Mouse (Mus musculus): ENCODE measurements at regions not wholly inside any gene's neighbourhood (a gene's known extent, or its start where the extent isn't known, plus 50 kb on each side); places are given as distances from the start of the nearest gene placed in this dataset.

DNA sequence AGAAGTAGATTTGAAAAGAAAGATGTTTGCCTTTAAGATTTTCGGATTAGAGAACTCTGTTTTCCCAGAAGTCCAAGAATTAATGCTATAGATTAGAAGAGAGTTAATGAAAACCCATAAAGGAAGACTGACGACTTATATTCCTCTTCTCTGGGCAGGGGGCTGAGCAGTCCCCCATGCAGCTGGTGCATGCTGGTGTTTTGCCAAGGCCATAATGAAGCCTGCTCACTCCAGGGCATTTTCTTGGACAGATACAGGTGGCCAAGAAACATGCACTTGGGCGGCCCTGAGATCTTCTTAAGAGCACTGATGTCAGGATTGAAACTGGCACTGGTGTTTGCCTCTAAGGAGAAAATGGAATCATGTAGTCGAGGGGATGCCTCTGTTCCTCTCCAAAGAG lies 233.6 kb upstream of the Tmem161b start:
- H3K4me3 ChIP-seq (replicated peaks; ENCODE audit: low read depth, low read length): no peak overlapping the region
- WGBS: 68% methylated on average over 4 of the region's 4 CpGs
- no peak for DNase-seq (ENCODE audit: low spot score)

GRCm38 (mm10) chr13:83997599-83998369 lies 224.3 kb upstream of the Tmem161b start:
- ATAC-seq (replicated peaks; ENCODE audit: low FRiP score, low read depth): no peak
- no peaks in the 10 kb centered on the region for H3K27me3 ChIP-seq (ENCODE audit: insufficient read depth, low read length)
- no peak overlapping the region for H3K4me2 ChIP-seq (ENCODE audit: low read length)
- 64% methylated on average over 12 of the region's 12 CpGs for WGBS
- no peaks in the 10 kb centered on the region for H3K9me3 ChIP-seq (replicated peaks; ENCODE audit: low read length)
- no peak overlapping the region for H3K9ac ChIP-seq (ENCODE audit: low read depth, low read length)
- no peaks in the 10 kb centered on the region for H3K36me3 ChIP-seq (ENCODE audit: insufficient read depth, low read length)
- TF ChIP-seq CTCF (IDR thresholded peaks at IDR 0.05; ENCODE audit: low read depth): no peak
- no peaks in the 10 kb centered on the region for H3K4me1 ChIP-seq (replicated peaks; ENCODE audit: insufficient read depth, low read length)
- H3K4me3 ChIP-seq (replicated peaks; ENCODE audit: low read depth, low read length): no peak overlapping the region
- H3K27ac ChIP-seq: no peak overlapping the region
- DNase-seq (ENCODE audit: low spot score): no peak

More for the DNA sequence above, 233.6 kb upstream of the Tmem161b start:
- Histone ChIP-seq H3K9ac (ENCODE audit: low read depth, low read length) (no peak overlapping the region), H3K4me1 (replicated peaks; ENCODE audit: insufficient read depth, low read length) (no peaks in the 10 kb centered on the region), H3K27ac (no peak overlapping the region), H3K9me3 (replicated peaks; ENCODE audit: low read length) (no peaks in the 10 kb centered on the region), H3K4me2 (ENCODE audit: low read length) (no peak overlapping the region), H3K27me3 (ENCODE audit: insufficient read depth, low read length) (no peaks in the 10 kb centered on the region), H3K36me3 (ENCODE audit: insufficient read depth, low read length) (no peaks in the 10 kb centered on the region)
- no peak for TF ChIP-seq CTCF (IDR thresholded peaks at IDR 0.05; ENCODE audit: low read depth)
- ATAC-seq (replicated peaks; ENCODE audit: low FRiP score, low read depth): no peak

- Histone ChIP-seq H3K9me3 (replicated peaks; ENCODE audit: low read length) (no peaks in the 10 kb centered on the region), H3K36me3 (ENCODE audit: insufficient read depth, low read length) (no peaks in the 10 kb centered on the region), H3K4me2 (ENCODE audit: low read length) (no peak overlapping the region), H3K27me3 (ENCODE audit: insufficient read depth, low read length) (no peaks in the 10 kb centered on the region), H3K27ac (no peak overlapping the region), H3K4me3 (replicated peaks; ENCODE audit: low read depth, low read length) (no peak overlapping the region), H3K4me1 (replicated peaks; ENCODE audit: insufficient read depth, low read length) (no peaks in the 10 kb centered on the region; the same call in 1 of the 2 replicates), H3K9ac (ENCODE audit: low read depth, low read length) (no peak overlapping the region)
- TF ChIP-seq CTCF (IDR thresholded peaks at IDR 0.05; ENCODE audit: low read depth): no peak
- DNase-seq (ENCODE audit: low spot score): no peak
- ATAC-seq (replicated peaks; ENCODE audit: low FRiP score, low read depth): no peak
- WGBS: 83% methylated on average over 7 of the region's 7 CpGs
Measured at GRCm38 (mm10) chr13:84021771-84022170, 200.3 kb upstream of the Tmem161b start.

DNA sequence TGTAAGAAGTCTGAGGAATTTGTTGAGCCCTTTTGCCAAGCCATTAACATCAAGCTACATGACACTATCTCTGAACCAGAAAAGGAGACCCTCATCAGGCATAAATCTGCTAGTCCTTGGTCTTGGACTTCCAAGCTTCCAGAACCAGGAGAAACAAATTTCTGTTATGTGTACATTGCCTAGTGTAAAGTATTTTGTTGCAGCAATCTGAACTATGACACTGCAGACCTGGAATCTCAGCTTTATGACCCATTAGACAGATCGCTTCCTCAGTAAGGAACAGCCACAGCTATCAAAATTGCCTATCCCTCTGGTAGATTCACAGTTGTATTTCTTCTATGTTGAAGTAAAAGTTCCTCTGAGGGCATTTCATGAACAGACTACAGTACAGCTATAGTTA lies 199.1 kb upstream of the Tmem161b start:
- Histone ChIP-seq H3K27me3 (ENCODE audit: insufficient read depth, low read length) (no peaks in the 10 kb centered on the region), H3K4me2 (ENCODE audit: low read length) (no peak overlapping the region), H3K4me1 (replicated peaks; ENCODE audit: insufficient read depth, low read length) (no peaks in the 10 kb centered on the region; the same call in 1 of the 2 replicates), H3K27ac (no peak overlapping the region), H3K4me3 (replicated peaks; ENCODE audit: low read depth, low read length) (no peak overlapping the region), H3K9ac (ENCODE audit: low read depth, low read length) (no peak overlapping the region), H3K9me3 (replicated peaks; ENCODE audit: low read length) (no peaks in the 10 kb centered on the region), H3K36me3 (ENCODE audit: insufficient read depth, low read length) (no peaks in the 10 kb centered on the region)
- TF ChIP-seq CTCF (IDR thresholded peaks at IDR 0.05; ENCODE audit: low read depth): no peak
- 58% methylated on average over 1 of the region's 1 CpGs for WGBS
- ATAC-seq (replicated peaks; ENCODE audit: low FRiP score, low read depth): no peak
- peak; percentile 42 for DNase-seq (ENCODE audit: low spot score)

DNA sequence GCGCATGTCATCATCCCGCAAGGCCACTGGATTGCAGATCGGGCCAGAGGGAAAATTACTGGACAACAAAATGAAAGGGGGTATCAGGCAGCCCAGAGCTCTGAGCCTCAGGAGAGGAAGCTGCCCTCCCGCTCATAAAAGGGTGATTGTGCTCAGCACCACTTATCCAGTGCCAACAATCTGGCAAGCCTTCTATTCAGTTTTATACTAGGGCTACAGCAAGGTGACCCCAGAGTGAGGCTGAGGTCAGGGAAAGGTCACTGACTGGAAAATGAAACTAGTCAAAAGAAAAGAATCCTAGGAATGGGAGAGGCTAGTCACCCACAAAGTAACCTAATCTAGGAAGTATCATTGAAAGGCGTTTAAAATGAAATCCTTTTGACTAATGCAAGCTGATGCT lies 198.5 kb upstream of the Tmem161b start:
- no peak overlapping the region for H3K4me2 ChIP-seq (ENCODE audit: low read length)
- H3K4me3 ChIP-seq (replicated peaks; ENCODE audit: low read depth, low read length): no peak overlapping the region
- no peaks in the 10 kb centered on the region; the same call in 1 of the 2 replicates for H3K4me1 ChIP-seq (replicated peaks; ENCODE audit: insufficient read depth, low read length)
- no peak for TF ChIP-seq CTCF (IDR thresholded peaks at IDR 0.05; ENCODE audit: low read depth)
- no peak overlapping the region for H3K27ac ChIP-seq
- H3K9me3 ChIP-seq (replicated peaks; ENCODE audit: low read length): no peaks in the 10 kb centered on the region
- no peaks in the 10 kb centered on the region for H3K36me3 ChIP-seq (ENCODE audit: insufficient read depth, low read length)
- no peak overlapping the region for H3K9ac ChIP-seq (ENCODE audit: low read depth, low read length)
- WGBS: 40% methylated on average over 5 of the region's 5 CpGs
- H3K27me3 ChIP-seq (ENCODE audit: insufficient read depth, low read length): no peaks in the 10 kb centered on the region
- ATAC-seq (replicated peaks; ENCODE audit: low FRiP score, low read depth) (peak; percentile 29; the same call in 1 of the 2 replicates), DNase-seq (ENCODE audit: low spot score) (peak; percentile 19)

GRCm38 (mm10) chr13:84025348-84025747 lies 196.7 kb upstream of the Tmem161b start:
- no peaks in the 10 kb centered on the region; the same call in 1 of the 2 replicates for H3K4me1 ChIP-seq (replicated peaks; ENCODE audit: insufficient read depth, low read length)
- no peaks in the 10 kb centered on the region for H3K36me3 ChIP-seq (ENCODE audit: insufficient read depth, low read length)
- no peaks in the 10 kb centered on the region for H3K9me3 ChIP-seq (replicated peaks; ENCODE audit: low read length)
- DNase-seq (ENCODE audit: low spot score): no peak
- 91% methylated on average over 2 of the region's 2 CpGs for WGBS
- no peak overlapping the region for H3K4me2 ChIP-seq (ENCODE audit: low read length)
- TF ChIP-seq CTCF (IDR thresholded peaks at IDR 0.05; ENCODE audit: low read depth): no peak
- ATAC-seq (replicated peaks; ENCODE audit: low FRiP score, low read depth): no peak
- H3K27ac ChIP-seq: no peak overlapping the region
- no peaks in the 10 kb centered on the region for H3K27me3 ChIP-seq (ENCODE audit: insufficient read depth, low read length)
- H3K9ac ChIP-seq (ENCODE audit: low read depth, low read length): no peak overlapping the region
- no peak overlapping the region for H3K4me3 ChIP-seq (replicated peaks; ENCODE audit: low read depth, low read length)

All from kidney, postnatal 0 days (tissue).